Mouse (Mus musculus) ES-CJ7 (cell line): ENCODE measurements around the gene Ptgis.
A peak's percentile ranks its signal among the peaks of the same experiment; 100 is the strongest.

Experiments used
- DNase-seq: peaks from one replicate; pipeline ENCODE4 v3.0.0; 2011; ENCODE audit warnings: low read depth, low spot score

The Ptgis gene

GRCm38 (mm10) chr2:167190076-167190399, 50.4 kb downstream of the Ptgis start, which contains the start of gene Kcnb1:
TSS of gene Kcnb1 (minus strand) at chr2:167190155.
- DNase-seq: peak; percentile 49

GRCm38 (mm10) chr2:167189291-167190075, 50.9 kb downstream of the Ptgis start:
- DNase-seq: peak; percentile 46

GRCm38 (mm10) chr2:167188315-167189207, 51.8 kb downstream of the Ptgis start:
- DNase-seq: peak; percentile 86

GRCm38 (mm10) chr2:167187119-167187518, 53.3 kb downstream of the Ptgis start:
- no peak for DNase-seq

- no peak for DNase-seq
These were observed 53.9 kb downstream of the Ptgis start for GRCm38 (mm10) chr2:167186544-167186943.

- DNase-seq: no peak
These were observed 54.4 kb downstream of the Ptgis start for GRCm38 (mm10) chr2:167186003-167186402.

GRCm38 (mm10) chr2:167185432-167185831, 55.0 kb downstream of the Ptgis start:
- no peak for DNase-seq

- DNase-seq: no peak
These were observed 58.6 kb downstream of the Ptgis start for GRCm38 (mm10) chr2:167181662-167182389.

GRCm38 (mm10) chr2:167181096-167181495, 59.3 kb downstream of the Ptgis start:
- DNase-seq: no peak

GRCm38 (mm10) chr2:167179301-167179700, 61.1 kb downstream of the Ptgis start:
- no peak for DNase-seq

- peak; percentile 66 for DNase-seq
These were observed 63.2 kb downstream of the Ptgis start for GRCm38 (mm10) chr2:167177231-167177641.

GRCm38 (mm10) chr2:167175284-167175683, 65.1 kb downstream of the Ptgis start:
- DNase-seq: no peak

GRCm38 (mm10) chr2:167173051-167173875, 67.1 kb downstream of the Ptgis start:
- no peak for DNase-seq

GRCm38 (mm10) chr2:167167515-167168212, 72.7 kb downstream of the Ptgis start:
- no peak for DNase-seq

- DNase-seq: no peak
These were observed 76.8 kb downstream of the Ptgis start for GRCm38 (mm10) chr2:167163600-167163999.

GRCm38 (mm10) chr2:167163134-167163533, 77.3 kb downstream of the Ptgis start:
- DNase-seq: no peak

- no peak for DNase-seq
These were observed 77.8 kb downstream of the Ptgis start for GRCm38 (mm10) chr2:167162516-167163021.

GRCm38 (mm10) chr2:167159721-167160120, 80.7 kb downstream of the Ptgis start:
- DNase-seq: no peak

- DNase-seq: no peak
These were observed 81.6 kb downstream of the Ptgis start for GRCm38 (mm10) chr2:167158780-167159179.

GRCm38 (mm10) chr2:167156118-167156715, 84.2 kb downstream of the Ptgis start:
- peak; percentile 69 for DNase-seq
